Mouse (Mus musculus): ENCODE measurements around the gene Rgs2. TPM values are rescaled to one million over a fixed set of nuclear protein-coding genes. Genes with fewer than 3 reads are reported as not detected.
A peak's percentile ranks its signal among the peaks of the same experiment; 100 is the strongest.

Rgs2 gene
- 67.8 and 86.1 TPM in 2 replicates for polyA plus RNA-seq (2014; fragmentation: Nextera tagmentation; extraction: Ambion mirVana)

DNA sequence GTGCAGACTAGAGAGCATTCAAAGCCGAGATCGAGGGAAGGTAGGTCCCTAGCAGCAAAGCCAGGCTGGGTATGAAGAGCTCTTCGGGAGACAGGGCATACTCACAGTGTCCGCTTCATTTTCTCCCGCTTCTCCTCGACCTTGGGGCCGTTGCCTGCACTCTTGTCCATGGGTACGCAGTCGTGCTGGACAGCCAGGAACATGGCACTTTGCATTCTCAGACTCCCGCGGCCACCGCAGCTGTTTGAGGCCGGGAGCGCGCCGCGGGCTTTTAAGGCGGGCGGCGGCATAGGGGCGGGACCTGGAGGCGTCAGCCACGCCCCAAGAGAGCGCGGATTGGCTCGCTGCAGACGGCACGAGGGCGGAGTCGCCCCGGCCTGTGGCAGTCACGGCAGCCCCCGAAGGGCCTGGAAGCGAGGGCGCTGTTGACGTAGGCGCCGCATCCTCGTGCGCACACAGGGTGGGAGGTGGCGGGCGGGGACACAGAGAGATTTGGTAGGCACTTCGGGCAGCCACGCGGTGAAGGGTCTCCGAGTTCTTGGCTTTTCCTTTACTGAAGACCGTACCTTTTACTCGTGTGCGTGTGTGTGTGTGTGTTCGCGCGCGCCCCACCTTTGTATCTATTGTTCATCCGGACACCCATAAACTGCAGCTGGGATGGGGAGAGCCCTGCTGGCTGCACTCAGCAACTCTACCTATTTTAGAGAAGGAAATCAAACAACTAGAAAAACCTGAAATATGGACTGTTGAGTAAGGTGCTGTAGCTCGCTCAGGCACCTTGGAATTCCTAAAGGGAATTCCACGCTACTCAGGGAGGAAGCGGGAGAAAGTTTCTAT, at the start of gene Rgs2:
Rgs2 (minus strand) TSS at position 258 of the 837 bp plus-strand sequence.
- Histone ChIP-seq H3K4me1 (ENCODE audit: control insufficient read depth, insufficient read depth, low read length) (no peaks in the 10 kb centered on the region; the same call in 1 of the 2 replicates), H3K27ac (replicated peaks; ENCODE audit: low read depth, low read length) (peak within 1 kb of the TSS; percentile 58), H3K9me3 (replicated peaks; ENCODE audit: control insufficient read depth, low read length) (no peaks in the 10 kb centered on the region), H3K27me3 (ENCODE audit: control insufficient read depth, insufficient read depth, low read length) (no peaks in the 10 kb centered on the region), H3K4me2 (ENCODE audit: low read depth, low read length) (peak within 1 kb of the TSS; percentile 76), H3K4me3 (ENCODE audit: low read depth, low read length) (peak within 1 kb of the TSS; percentile 62), H3K9ac (replicated peaks; ENCODE audit: low read length) (peak within 1 kb of the TSS; percentile 68), H3K36me3 (replicated peaks; ENCODE audit: control insufficient read depth, insufficient read depth, low read depth, low read length) (no peaks in the 10 kb centered on the region)
- ATAC-seq (replicated peaks; ENCODE audit: insufficient number of reproducible peaks, low FRiP score, low TSS enrichment, low read depth) (peak; percentile 99), DNase-seq (ENCODE audit: low spot score) (peak; percentile 96)
- under 1% methylated on average over 57 of the region's 57 CpGs for WGBS

DNA sequence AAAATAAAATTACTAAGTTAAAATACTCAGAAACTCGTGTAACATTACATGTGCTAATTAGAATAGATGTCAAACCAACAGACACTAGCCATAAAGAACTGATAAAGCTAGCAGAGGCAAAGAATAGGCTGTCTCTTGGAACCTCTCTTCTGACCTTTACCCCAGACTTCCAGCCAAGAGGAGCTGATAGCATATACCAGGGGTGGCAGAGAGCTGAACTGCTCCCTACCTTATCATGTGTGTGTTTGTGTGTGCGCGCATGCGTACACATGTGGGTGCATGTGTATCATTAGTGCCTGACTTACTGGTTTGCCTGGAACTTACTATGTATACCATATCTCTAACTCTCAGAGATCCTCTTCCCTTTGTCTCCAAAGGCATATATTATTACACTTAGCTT, 49.4 kb upstream of the Rgs2 start:
- 89% methylated on average over 4 of the region's 4 CpGs for WGBS

DNA sequence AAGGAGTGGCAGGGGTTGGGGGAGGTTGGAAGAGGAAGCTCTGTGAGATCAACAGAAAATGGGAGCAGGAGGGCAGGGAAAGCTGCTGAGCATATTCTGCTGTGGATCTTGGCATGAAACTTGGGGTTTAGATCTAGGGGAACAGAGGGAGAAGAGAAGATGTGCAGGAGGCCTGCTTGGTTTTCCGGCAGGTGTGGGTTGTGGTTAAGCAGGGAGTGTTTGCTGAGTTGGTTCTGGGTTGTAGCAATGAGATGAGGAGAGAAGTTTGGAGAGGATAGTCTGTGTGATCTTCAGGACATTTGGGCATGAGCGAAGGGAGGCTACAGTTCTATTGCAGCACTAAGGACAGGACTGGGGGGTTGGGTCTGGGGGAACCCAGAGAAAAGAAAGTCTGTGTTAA, 37.9 kb upstream of the Rgs2 start:
- H3K4me3 ChIP-seq (ENCODE audit: low read depth, low read length) = no peak overlapping the region
- no peaks in the 10 kb centered on the region for H3K27me3 ChIP-seq (ENCODE audit: control insufficient read depth, insufficient read depth, low read length)
- no peak for ATAC-seq (replicated peaks; ENCODE audit: insufficient number of reproducible peaks, low FRiP score, low TSS enrichment, low read depth)
- no peak overlapping the region for H3K4me2 ChIP-seq (ENCODE audit: low read depth, low read length)
- H3K9me3 ChIP-seq (replicated peaks; ENCODE audit: control insufficient read depth, low read length) = no peaks in the 10 kb centered on the region
- H3K36me3 ChIP-seq (replicated peaks; ENCODE audit: control insufficient read depth, insufficient read depth, low read depth, low read length) = no peaks in the 10 kb centered on the region
- DNase-seq (ENCODE audit: low spot score) = no peak
- no peaks in the 10 kb centered on the region for H3K4me1 ChIP-seq (ENCODE audit: control insufficient read depth, insufficient read depth, low read length)
- H3K27ac ChIP-seq (replicated peaks; ENCODE audit: low read depth, low read length) = no peak overlapping the region
- 92% methylated on average over 2 of the region's 2 CpGs for WGBS
- no peak overlapping the region for H3K9ac ChIP-seq (replicated peaks; ENCODE audit: low read length)

More for the DNA sequence above, 49.4 kb upstream of the Rgs2 start:
- Histone ChIP-seq H3K27me3 (ENCODE audit: control insufficient read depth, insufficient read depth, low read length) (no peaks in the 10 kb centered on the region), H3K4me3 (ENCODE audit: low read depth, low read length) (no peak overlapping the region), H3K4me2 (ENCODE audit: low read depth, low read length) (no peak overlapping the region), H3K36me3 (replicated peaks; ENCODE audit: control insufficient read depth, insufficient read depth, low read depth, low read length) (no peaks in the 10 kb centered on the region), H3K9ac (replicated peaks; ENCODE audit: low read length) (no peak overlapping the region), H3K4me1 (ENCODE audit: control insufficient read depth, insufficient read depth, low read length) (no peaks in the 10 kb centered on the region), H3K27ac (replicated peaks; ENCODE audit: low read depth, low read length) (no peak overlapping the region), H3K9me3 (replicated peaks; ENCODE audit: control insufficient read depth, low read length) (no peaks in the 10 kb centered on the region)
- DNase-seq (ENCODE audit: low spot score) (no peak), ATAC-seq (replicated peaks; ENCODE audit: insufficient number of reproducible peaks, low FRiP score, low TSS enrichment, low read depth) (no peak)

DNA sequence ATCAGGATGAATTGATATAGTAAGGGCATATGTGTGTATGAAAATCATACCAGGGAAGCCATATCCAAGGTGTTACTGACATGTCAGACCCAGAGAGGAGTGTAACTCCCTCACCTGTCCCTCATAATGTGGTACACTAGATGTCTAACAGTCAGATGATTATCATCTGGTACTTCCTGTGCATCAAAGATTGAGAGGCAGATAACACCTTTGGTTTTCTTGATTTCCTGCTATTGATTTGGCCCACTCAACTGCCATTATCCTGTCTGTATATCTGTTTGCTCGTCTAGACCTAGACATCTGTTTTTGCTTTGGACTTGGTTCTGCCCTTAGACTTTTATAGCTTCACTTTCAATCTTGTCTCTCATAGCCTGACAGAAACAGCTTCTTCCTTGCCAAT, 29.5 kb upstream of the Rgs2 start:
- H3K9me3 ChIP-seq (replicated peaks; ENCODE audit: control insufficient read depth, low read length) = no peaks in the 10 kb centered on the region
- no peaks in the 10 kb centered on the region for H3K36me3 ChIP-seq (replicated peaks; ENCODE audit: control insufficient read depth, insufficient read depth, low read depth, low read length)
- no peak overlapping the region for H3K4me2 ChIP-seq (ENCODE audit: low read depth, low read length)
- DNase-seq (ENCODE audit: low spot score) (no peak), ATAC-seq (replicated peaks; ENCODE audit: insufficient number of reproducible peaks, low FRiP score, low TSS enrichment, low read depth) (no peak)
- no peak overlapping the region for H3K27ac ChIP-seq (replicated peaks; ENCODE audit: low read depth, low read length)
- H3K4me1 ChIP-seq (ENCODE audit: control insufficient read depth, insufficient read depth, low read length) = no peaks in the 10 kb centered on the region
- H3K4me3 ChIP-seq (ENCODE audit: low read depth, low read length) = no peak overlapping the region
- H3K27me3 ChIP-seq (ENCODE audit: control insufficient read depth, insufficient read depth, low read length) = no peaks in the 10 kb centered on the region
- no peak overlapping the region for H3K9ac ChIP-seq (replicated peaks; ENCODE audit: low read length)
- WGBS = 55% methylated on average over 1 of the region's 1 CpGs

DNA sequence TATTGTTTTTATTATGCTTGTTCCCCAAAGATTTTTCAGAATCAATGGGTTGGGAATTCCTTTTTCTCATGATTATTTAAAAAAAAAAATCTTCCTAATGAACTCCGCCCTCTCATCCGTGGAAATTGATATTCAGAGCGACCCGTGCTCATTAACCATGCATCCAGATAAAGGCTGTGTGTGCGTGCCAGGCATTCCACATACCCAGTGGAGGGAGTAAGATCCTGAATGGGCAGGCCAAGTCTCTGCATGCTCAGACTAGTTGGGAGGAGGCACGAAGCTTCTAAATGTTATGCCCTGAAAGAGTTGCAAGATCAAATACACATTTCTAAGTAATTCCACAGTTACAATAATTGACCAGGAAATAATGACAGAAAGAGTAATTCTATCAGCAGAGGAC, 26.5 kb upstream of the Rgs2 start:
- Histone ChIP-seq H3K4me3 (ENCODE audit: low read depth, low read length) (no peak overlapping the region), H3K27me3 (ENCODE audit: control insufficient read depth, insufficient read depth, low read length) (no peaks in the 10 kb centered on the region), H3K4me1 (ENCODE audit: control insufficient read depth, insufficient read depth, low read length) (no peaks in the 10 kb centered on the region), H3K36me3 (replicated peaks; ENCODE audit: control insufficient read depth, insufficient read depth, low read depth, low read length) (no peaks in the 10 kb centered on the region), H3K27ac (replicated peaks; ENCODE audit: low read depth, low read length) (no peak overlapping the region), H3K9me3 (replicated peaks; ENCODE audit: control insufficient read depth, low read length) (no peaks in the 10 kb centered on the region), H3K9ac (replicated peaks; ENCODE audit: low read length) (no peak overlapping the region), H3K4me2 (ENCODE audit: low read depth, low read length) (no peak overlapping the region)
- 71% methylated on average over 6 of the region's 6 CpGs for WGBS
- ATAC-seq (replicated peaks; ENCODE audit: insufficient number of reproducible peaks, low FRiP score, low TSS enrichment, low read depth) = no peak
- DNase-seq (ENCODE audit: low spot score) = peak; percentile 13

DNA sequence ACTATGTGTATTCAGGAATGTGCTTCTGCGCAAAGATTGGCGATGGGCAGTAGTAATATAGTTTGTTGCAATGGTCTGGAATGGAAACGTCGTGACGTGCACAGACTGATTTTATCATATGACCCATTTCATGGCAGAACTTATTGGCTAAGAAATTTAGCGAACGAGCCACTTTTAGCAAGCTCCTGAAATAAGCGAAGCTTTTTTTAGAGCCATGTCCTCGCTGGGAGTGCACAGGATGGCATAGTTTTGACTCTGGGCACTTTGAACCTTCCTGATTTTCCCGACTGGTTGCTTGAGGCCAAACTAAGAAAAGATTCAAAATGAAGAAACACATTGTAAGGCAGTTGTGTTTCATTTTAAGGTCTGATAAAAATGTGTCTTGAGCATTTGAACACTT, 25.7 kb upstream of the Rgs2 start:
- Histone ChIP-seq H3K9me3 (replicated peaks; ENCODE audit: control insufficient read depth, low read length) (no peaks in the 10 kb centered on the region), H3K36me3 (replicated peaks; ENCODE audit: control insufficient read depth, insufficient read depth, low read depth, low read length) (no peaks in the 10 kb centered on the region), H3K9ac (replicated peaks; ENCODE audit: low read length) (no peak overlapping the region), H3K4me1 (ENCODE audit: control insufficient read depth, insufficient read depth, low read length) (no peaks in the 10 kb centered on the region), H3K4me3 (ENCODE audit: low read depth, low read length) (no peak overlapping the region), H3K4me2 (ENCODE audit: low read depth, low read length) (no peak overlapping the region), H3K27ac (replicated peaks; ENCODE audit: low read depth, low read length) (no peak overlapping the region), H3K27me3 (ENCODE audit: control insufficient read depth, insufficient read depth, low read length) (no peaks in the 10 kb centered on the region)
- WGBS = 90% methylated on average over 10 of the region's 10 CpGs
- DNase-seq (ENCODE audit: low spot score) (no peak), ATAC-seq (replicated peaks; ENCODE audit: insufficient number of reproducible peaks, low FRiP score, low TSS enrichment, low read depth) (no peak)

DNA sequence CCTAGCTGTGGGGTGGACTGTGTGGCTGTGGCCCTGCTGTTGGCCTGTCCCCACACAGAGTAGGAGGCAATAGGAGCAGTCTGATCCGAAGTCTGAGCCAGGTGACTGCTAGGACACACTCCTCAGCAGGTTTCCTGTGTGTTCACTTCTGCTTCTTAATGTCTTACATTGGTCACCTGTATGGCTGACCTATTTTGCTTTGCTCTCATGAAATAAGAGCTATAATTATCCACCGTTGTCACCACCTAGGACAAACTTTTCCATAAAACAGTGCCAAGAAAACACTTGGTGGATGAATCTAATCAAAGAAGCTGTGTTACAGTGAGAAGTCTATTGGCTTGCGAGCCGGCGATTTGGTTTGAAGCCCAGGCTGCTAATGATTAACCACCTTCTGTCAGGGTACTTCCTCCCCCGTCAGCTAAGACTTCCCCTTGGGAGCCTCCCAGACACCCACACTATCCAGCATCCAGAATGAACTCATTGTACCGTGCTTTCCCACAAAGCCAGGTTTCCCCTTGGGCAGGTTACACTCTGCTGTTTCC, 14.5 kb upstream of the Rgs2 start:
- ATAC-seq (replicated peaks; ENCODE audit: insufficient number of reproducible peaks, low FRiP score, low TSS enrichment, low read depth) (no peak), DNase-seq (ENCODE audit: low spot score) (no peak)
- H3K9me3 ChIP-seq (replicated peaks; ENCODE audit: control insufficient read depth, low read length) = no peaks in the 10 kb centered on the region
- H3K27ac ChIP-seq (replicated peaks; ENCODE audit: low read depth, low read length) = no peak overlapping the region
- no peak overlapping the region for H3K9ac ChIP-seq (replicated peaks; ENCODE audit: low read length)
- H3K36me3 ChIP-seq (replicated peaks; ENCODE audit: control insufficient read depth, insufficient read depth, low read depth, low read length) = no peaks in the 10 kb centered on the region
- no peak overlapping the region for H3K4me2 ChIP-seq (ENCODE audit: low read depth, low read length)
- H3K4me1 ChIP-seq (ENCODE audit: control insufficient read depth, insufficient read depth, low read length) = no peaks in the 10 kb centered on the region
- 66% methylated on average over 7 of the region's 7 CpGs for WGBS
- no peaks in the 10 kb centered on the region for H3K27me3 ChIP-seq (ENCODE audit: control insufficient read depth, insufficient read depth, low read length)
- no peak overlapping the region for H3K4me3 ChIP-seq (ENCODE audit: low read depth, low read length)

DNA sequence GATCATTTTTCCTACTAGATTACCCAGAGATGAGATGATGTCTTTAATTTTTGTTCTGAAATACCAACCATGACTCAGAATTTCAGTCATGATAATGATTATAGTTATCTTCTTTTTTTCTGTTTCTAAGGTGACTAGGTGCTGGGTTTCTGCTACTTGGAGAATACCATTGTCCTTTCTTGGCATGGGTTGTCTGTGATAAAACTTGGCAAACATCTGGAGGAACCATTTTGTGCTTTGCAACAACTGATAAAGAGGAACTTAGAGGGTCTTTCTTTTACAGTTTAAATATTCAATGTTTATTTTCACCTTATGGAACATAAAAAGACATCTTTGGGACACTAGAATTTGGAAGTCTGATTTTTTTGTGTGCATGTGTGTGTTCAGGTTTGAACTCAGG, 10.0 kb upstream of the Rgs2 start:
- ATAC-seq (replicated peaks; ENCODE audit: insufficient number of reproducible peaks, low FRiP score, low TSS enrichment, low read depth) = no peak
- no peak overlapping the region for H3K4me3 ChIP-seq (ENCODE audit: low read depth, low read length)
- no peaks in the 10 kb centered on the region for H3K4me1 ChIP-seq (ENCODE audit: control insufficient read depth, insufficient read depth, low read length)
- H3K9ac ChIP-seq (replicated peaks; ENCODE audit: low read length) = no peak overlapping the region
- no peak overlapping the region for H3K27ac ChIP-seq (replicated peaks; ENCODE audit: low read depth, low read length)
- no peaks in the 10 kb centered on the region for H3K27me3 ChIP-seq (ENCODE audit: control insufficient read depth, insufficient read depth, low read length)
- H3K9me3 ChIP-seq (replicated peaks; ENCODE audit: control insufficient read depth, low read length) = no peaks in the 10 kb centered on the region
- no peak overlapping the region for H3K4me2 ChIP-seq (ENCODE audit: low read depth, low read length)
- DNase-seq (ENCODE audit: low spot score) = no peak
- H3K36me3 ChIP-seq (replicated peaks; ENCODE audit: control insufficient read depth, insufficient read depth, low read depth, low read length) = no peaks in the 10 kb centered on the region
